Mouse (Mus musculus) limb, embryonic 13.5 days (tissue): ENCODE measurements around the gene Csnk1d. TPM values are rescaled to one million over a fixed set of nuclear protein-coding genes. Genes with fewer than 3 reads are reported as not detected.

ENCODE experiments used
- ATAC-seq: fragments of 200-750 bp; cut with Nextera tagmentation; 2 replicates; pipeline ENCODE4 v1.8.0; 2017; ENCODE audit warnings: low read depth, moderate number of reproducible peaks, moderate TSS enrichment; ENCODE audit not compliant: low FRiP score
- H3K27ac ChIP-seq: fragments of 300-500 bp; sonication (generic); 2 replicates; pipeline ENCODE4 v1.5.1; 2015; ENCODE audit warnings: inconsistent platforms, mild to moderate bottlenecking, moderate library complexity
- H3K27me3 ChIP-seq: fragments of 300-500 bp; sonication (generic); 2 replicates; pipeline ENCODE4 v1.6.1; 2015; ENCODE audit warnings: mild to moderate bottlenecking, inconsistent platforms
- H3K36me3 ChIP-seq: fragments of 300-500 bp; sonication (generic); 2 replicates; pipeline ENCODE4 v1.6.1; 2015; ENCODE audit warnings: inconsistent platforms, mild to moderate bottlenecking, moderate library complexity
- H3K4me1 ChIP-seq: fragments of 300-500 bp; sonication (generic); 2 replicates; pipeline ENCODE4 v1.6.1; 2015; ENCODE audit warnings: inconsistent platforms
- H3K4me2 ChIP-seq: fragments of 300-500 bp; sonication (generic); replicated peaks from 2 replicates; pipeline ENCODE4 v1.6.1; 2015; ENCODE audit warnings: inconsistent platforms, mild to moderate bottlenecking, moderate library complexity
- H3K4me3 ChIP-seq: fragments of 300-500 bp; sonication (generic); 2 replicates; pipeline ENCODE4 v1.5.1; 2015; ENCODE audit warnings: moderate library complexity, mild to moderate bottlenecking, inconsistent platforms
- H3K9ac ChIP-seq: fragments of 300-500 bp; sonication (generic); 2 replicates; pipeline ENCODE4 v1.6.1; 2015; ENCODE audit warnings: mild to moderate bottlenecking, inconsistent platforms
- H3K9me3 ChIP-seq: fragments of 300-500 bp; sonication (generic); 2 replicates; pipeline ENCODE4 v1.6.1; 2016; ENCODE audit warnings: inconsistent platforms
- WGBS: fragments of 180-500 bp; shearing (Covaris S2); methylation state at CpG from one replicate; pipeline ENCODE4 v1.1.7; 2015; 5-methylcytosine and 5-hydroxymethylcytosine counted together
- polyA plus RNA-seq: library from polyadenylated mRNA; unstranded; fragments of >200 nt; fragmentation: Nextera tagmentation; extraction: Ambion mirVana; gene quantifications from 2 replicates; pipeline ENCODE4 v1.2.1, GENCODE M21; 2015

The Csnk1d gene
- polyA plus RNA-seq, 1 experiment from 2014 or later: 136 TPM

DNA sequence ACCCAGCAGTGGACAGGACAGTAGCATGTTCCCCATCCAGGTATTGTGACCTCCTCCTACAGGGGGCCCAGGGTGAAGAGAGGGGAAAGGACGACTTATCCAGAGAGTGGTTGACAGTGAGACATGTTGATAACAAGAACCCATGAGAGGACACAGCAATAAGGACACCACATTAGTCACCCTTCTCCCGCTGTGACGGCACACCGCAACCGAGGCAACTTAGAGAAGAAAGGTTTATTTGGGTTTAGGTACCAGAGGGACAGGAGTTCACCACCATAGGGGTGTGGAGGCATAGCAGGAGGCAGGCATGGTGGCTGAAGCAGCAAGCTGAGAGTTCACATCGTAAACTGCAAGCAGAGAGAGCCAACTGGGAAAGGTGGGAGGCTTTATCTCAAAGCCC lies 15.1 kb upstream of the Csnk1d start:
- ATAC-seq: no peak
- Histone ChIP-seq H3K36me3 (no peaks in the 10 kb centered on the region), H3K4me2 (no peak overlapping the region), H3K4me3 (no peak overlapping the region), H3K27me3 (no peaks in the 10 kb centered on the region), H3K9ac (no peak overlapping the region), H3K4me1 (peaks cover 17% of the 10 kb centered on the region; the same call in 1 of the 2 replicates), H3K27ac (no peak overlapping the region), H3K9me3 (no peaks in the 10 kb centered on the region)
- WGBS: 70% methylated on average over 6 of the region's 6 CpGs

DNA sequence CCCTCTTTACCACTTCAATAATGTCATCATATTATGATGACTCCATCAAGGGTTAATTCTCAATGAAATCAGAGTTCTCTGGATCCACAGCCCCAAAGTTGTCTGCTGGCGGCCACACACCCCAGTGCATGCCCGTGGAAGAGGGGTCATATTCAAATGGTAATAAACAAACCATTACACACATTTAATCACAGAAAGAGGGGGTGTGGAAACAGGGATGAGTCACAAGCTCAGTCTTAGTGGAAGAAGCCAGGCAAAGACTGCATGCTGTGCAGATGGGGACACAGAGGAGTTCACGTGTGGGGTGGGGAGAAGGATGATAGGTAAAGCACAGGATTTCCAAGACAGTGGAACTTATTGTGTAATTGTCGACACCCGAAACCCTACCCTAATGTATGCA lies 13.2 kb upstream of the Csnk1d start:
- peaks cover 17% of the 10 kb centered on the region; the same call in 1 of the 2 replicates for H3K4me1 ChIP-seq
- no peaks in the 10 kb centered on the region for H3K9me3 ChIP-seq
- no peak for ATAC-seq
- H3K27ac ChIP-seq: no peak overlapping the region
- no peaks in the 10 kb centered on the region for H3K27me3 ChIP-seq
- H3K4me3 ChIP-seq: no peak overlapping the region
- no peak overlapping the region for H3K9ac ChIP-seq
- no peak overlapping the region for H3K4me2 ChIP-seq
- WGBS: 68% methylated on average over 5 of the region's 5 CpGs
- peaks cover under 1% of the 10 kb centered on the region for H3K36me3 ChIP-seq

DNA sequence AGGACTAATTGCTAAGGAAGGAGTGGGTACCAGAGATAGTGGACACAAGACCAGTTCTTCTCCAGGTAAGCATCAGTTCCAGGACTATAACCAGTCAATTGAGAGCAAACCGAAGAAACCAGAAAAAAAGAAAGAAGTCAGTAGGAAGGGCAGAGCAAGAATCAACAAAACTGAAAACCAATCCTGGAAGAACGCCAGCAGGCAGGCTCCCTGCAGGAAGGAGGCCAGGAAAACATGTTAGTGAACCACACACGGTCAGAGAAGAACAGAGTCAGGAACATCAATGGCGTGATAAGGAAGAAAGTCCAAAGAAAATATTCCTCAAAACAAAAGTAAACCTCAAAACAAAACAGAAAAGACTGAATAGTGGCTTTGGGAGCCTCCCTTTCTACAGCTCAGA lies 10.8 kb upstream of the Csnk1d start:
- H3K4me3 ChIP-seq: no peak overlapping the region
- WGBS: 58% methylated on average over 4 of the region's 4 CpGs
- peaks cover 13% of the 10 kb centered on the region; the same call in 1 of the 2 replicates for H3K4me1 ChIP-seq
- no peak overlapping the region for H3K27ac ChIP-seq
- H3K36me3 ChIP-seq: peaks cover 12% of the 10 kb centered on the region
- H3K9me3 ChIP-seq: no peaks in the 10 kb centered on the region
- no peak overlapping the region for H3K4me2 ChIP-seq
- no peak for ATAC-seq
- no peak overlapping the region for H3K9ac ChIP-seq
- H3K27me3 ChIP-seq: no peaks in the 10 kb centered on the region

DNA sequence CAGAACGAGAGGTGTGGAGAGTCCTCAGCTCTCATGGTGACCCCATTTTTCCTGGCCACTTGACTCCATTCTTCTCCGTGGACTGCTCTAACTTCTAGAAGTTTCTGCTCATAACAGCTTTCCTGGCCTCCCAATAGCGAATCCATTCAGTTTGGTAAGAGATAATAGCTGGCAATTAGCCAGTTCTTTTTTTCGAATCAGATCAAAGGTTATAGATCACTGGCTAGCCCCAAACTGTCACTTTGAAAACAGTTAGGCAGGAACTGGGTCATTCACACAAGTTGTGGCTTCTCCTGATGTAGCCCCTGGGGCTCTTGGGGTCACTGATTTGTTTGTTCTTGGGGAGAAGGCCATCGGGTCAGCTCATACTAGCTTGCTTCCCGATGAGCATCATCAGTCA lies 3.6 kb upstream of the Csnk1d start:
- no peaks in the 10 kb centered on the region for H3K27me3 ChIP-seq
- no peaks in the 10 kb centered on the region for H3K9me3 ChIP-seq
- peaks cover 16% of the 10 kb centered on the region for H3K36me3 ChIP-seq
- ATAC-seq: no peak
- no peak overlapping the region for H3K9ac ChIP-seq
- H3K4me3 ChIP-seq: no peak overlapping the region
- H3K27ac ChIP-seq: no peak overlapping the region
- H3K4me1 ChIP-seq: peaks cover 19% of the 10 kb centered on the region
- 85% methylated on average over 6 of the region's 6 CpGs for WGBS
- no peak overlapping the region for H3K4me2 ChIP-seq

DNA sequence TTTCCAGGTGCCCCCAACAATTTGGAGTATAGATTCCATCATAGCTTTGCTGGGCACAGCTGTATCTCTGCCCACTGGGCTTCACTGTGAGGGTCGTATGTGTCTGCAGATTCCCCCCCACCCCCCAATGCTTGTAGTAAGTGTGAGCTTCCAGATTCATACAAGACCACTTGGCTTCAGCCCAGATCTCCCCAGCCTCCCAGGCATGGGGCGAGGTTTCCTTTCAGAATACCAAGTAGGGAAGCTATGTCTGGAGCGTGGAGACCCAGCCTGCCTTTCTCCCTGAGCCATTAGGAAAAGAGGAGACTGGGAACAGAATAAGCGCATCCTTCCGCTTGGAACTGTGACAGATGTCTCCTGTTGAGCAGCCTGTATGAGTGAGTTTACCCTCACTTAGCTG lies 2.5 kb upstream of the Csnk1d start:
- WGBS: 93% methylated on average over 5 of the region's 5 CpGs
- Histone ChIP-seq H3K27ac (no peak overlapping the region), H3K9me3 (no peaks in the 10 kb centered on the region), H3K4me1 (peaks cover 30% of the 10 kb centered on the region), H3K4me3 (no peak overlapping the region), H3K36me3 (peaks cover 10% of the 10 kb centered on the region; the same call in 1 of the 2 replicates), H3K9ac (no peak overlapping the region; the same call in 1 of the 2 replicates), H3K27me3 (no peaks in the 10 kb centered on the region), H3K4me2 (no peak overlapping the region)
- ATAC-seq: no peak

DNA sequence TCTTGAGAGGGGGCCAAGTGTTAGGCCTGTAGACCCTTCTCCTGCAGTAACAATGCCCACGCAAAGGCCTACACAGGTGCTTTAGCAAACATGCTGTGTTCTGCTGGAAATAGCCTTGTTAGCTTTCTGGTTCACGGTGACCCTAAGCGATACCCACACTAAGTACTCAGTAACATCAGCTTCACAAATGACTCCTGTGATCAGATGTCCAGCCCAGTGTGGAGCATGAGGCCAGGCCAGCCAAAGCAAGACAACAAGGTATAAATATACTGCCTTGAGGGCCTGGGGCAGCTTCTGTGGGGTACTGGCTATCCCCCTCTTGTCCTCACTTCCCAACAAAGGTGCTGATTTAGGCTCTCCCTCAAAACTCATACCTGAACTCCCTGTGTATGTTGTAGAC lies 1.9 kb upstream of the Csnk1d start:
- 97% methylated on average over 3 of the region's 3 CpGs for WGBS
- Histone ChIP-seq H3K9me3 (no peaks in the 10 kb centered on the region), H3K27ac (no peak overlapping the region), H3K4me2 (no peak overlapping the region), H3K4me3 (no peak overlapping the region), H3K36me3 (peaks cover 5% of the 10 kb centered on the region; the same call in 1 of the 2 replicates), H3K4me1 (peaks cover 35% of the 10 kb centered on the region), H3K27me3 (no peaks in the 10 kb centered on the region), H3K9ac (no peak overlapping the region)
- ATAC-seq: no peak

DNA sequence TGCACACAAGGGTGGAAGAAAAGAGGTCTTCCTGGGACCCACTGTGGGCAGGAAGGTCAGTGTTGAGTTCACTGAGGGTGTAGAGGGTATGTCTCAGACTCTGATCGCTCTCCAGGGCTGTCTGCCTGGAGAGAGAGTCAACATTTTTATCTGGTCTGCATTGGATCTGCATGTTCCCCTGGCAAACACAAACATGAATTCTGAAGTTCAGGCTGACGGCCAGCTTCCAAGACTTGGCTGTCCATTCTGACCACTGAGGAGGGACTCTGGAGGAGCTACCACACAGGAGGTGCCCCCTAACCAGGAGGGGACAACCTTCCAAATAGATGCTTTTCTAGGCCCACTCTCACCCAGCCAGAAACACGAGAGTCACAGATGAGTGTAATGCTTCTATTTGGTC lies 661 bp upstream of the Csnk1d start:
- Histone ChIP-seq H3K36me3 (peaks cover 5% of the 10 kb centered on the region; the same call in 1 of the 2 replicates), H3K27ac (no peak overlapping the region), H3K4me2 (peak overlapping the region; percentile 83), H3K27me3 (no peaks in the 10 kb centered on the region), H3K4me3 (peak overlapping the region; percentile 97), H3K4me1 (peaks cover 44% of the 10 kb centered on the region), H3K9ac (peak overlapping the region; percentile 100), H3K9me3 (no peaks in the 10 kb centered on the region)
- no peak for ATAC-seq
- 73% methylated on average over 3 of the region's 3 CpGs for WGBS

DNA sequence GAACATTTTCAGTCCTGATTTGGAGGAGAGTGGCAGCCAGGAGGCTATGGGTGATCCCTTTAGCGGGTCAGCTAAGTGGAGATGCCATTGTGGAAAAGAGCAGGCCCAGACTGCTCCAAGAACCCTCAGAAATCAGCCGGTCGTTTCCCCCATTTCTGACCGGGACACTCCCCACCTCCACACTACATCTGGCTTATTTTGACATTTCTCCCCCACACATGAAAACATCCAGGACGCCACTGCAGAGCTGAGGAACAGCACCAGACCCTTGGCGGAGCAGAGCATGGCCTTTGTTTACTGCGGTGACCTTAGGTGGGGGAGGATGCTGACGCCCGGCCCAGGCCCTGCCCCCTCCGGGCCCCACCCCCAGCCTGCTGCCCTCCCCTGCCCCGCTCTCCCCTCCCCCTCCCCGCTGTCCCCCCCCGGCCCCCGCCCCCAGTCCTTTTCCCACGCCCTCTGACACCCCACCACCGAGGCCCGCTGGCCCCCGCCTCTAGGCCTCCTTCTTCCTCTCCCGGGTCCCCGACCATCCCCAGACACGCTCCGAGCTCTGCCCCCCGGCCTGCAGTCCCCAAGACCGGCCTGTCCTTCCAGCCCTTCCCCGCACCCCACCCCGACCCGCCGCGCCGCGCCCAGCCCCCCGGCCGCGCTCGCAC lies 876 bp downstream of the Csnk1d start:
- Histone ChIP-seq H3K36me3 (peaks cover 17% of the 10 kb centered on the region), H3K4me1 (peaks cover 44% of the 10 kb centered on the region), H3K9me3 (no peaks in the 10 kb centered on the region), H3K4me3 (peak overlapping the region; percentile 97), H3K27me3 (no peaks in the 10 kb centered on the region), H3K4me2 (peak overlapping the region; percentile 83), H3K27ac (peak overlapping the region; percentile 97), H3K9ac (peak overlapping the region; percentile 100)
- ATAC-seq: peak; percentile 29; the same call in 1 of the 2 replicates
- WGBS: 1% methylated on average over 33 of the region's 35 CpGs

DNA sequence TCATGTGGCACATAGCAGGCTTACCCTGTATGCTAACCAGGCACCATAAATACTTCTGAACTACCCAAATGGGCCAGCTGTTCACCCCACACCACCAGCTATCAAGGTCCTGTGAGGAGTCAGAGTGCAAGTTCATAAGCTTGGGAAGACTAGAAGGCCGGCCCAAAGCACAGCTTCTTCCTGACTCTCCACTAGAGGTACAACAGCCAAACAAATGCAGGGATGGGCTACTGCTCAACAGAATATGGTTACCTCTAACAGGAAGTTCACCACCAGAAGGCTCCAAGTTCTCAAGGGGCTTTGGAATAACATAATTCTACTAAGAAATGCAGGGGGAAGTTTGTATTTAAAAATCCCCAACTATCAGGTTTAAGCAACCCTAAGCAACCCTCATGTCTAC lies 1.6 kb downstream of the Csnk1d start:
- peak overlapping the region; percentile 97 for H3K4me3 ChIP-seq
- no peak for ATAC-seq
- no peak overlapping the region for H3K27ac ChIP-seq
- peaks cover 44% of the 10 kb centered on the region for H3K4me1 ChIP-seq
- H3K9ac ChIP-seq: peak overlapping the region; percentile 100
- peak overlapping the region; percentile 83 for H3K4me2 ChIP-seq
- H3K9me3 ChIP-seq: no peaks in the 10 kb centered on the region
- no peaks in the 10 kb centered on the region for H3K27me3 ChIP-seq
- H3K36me3 ChIP-seq: peaks cover 23% of the 10 kb centered on the region
- 24% methylated on average over 1 of the region's 1 CpGs for WGBS

DNA sequence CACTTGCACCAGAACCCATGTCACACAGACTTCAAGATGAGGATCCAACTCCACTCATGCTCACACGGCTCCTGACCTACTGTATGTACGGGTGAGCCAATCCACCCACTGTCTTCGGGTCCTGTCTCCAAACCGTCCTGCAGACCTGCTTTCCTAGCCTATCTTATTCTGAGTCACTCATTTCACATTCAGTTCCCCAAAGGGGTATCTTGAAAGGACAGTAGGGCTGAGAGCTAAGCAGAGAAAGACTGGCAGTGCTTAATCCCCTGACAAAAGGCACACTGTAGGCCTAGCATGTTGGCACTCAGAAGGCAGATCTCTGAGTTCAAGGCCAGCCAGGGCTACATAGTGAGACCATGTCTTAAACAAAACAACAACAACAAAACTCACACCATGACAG lies 2.7 kb downstream of the Csnk1d start:
- Histone ChIP-seq H3K4me2 (peak overlapping the region; percentile 83), H3K27ac (no peak overlapping the region), H3K4me1 (peaks cover 44% of the 10 kb centered on the region), H3K36me3 (peaks cover 34% of the 10 kb centered on the region), H3K27me3 (no peaks in the 10 kb centered on the region), H3K9ac (peak overlapping the region; percentile 100), H3K9me3 (no peaks in the 10 kb centered on the region), H3K4me3 (peak overlapping the region; percentile 97; the same call in 1 of the 2 replicates)
- no peak for ATAC-seq
- WGBS: 84% methylated on average over 4 of the region's 4 CpGs

DNA sequence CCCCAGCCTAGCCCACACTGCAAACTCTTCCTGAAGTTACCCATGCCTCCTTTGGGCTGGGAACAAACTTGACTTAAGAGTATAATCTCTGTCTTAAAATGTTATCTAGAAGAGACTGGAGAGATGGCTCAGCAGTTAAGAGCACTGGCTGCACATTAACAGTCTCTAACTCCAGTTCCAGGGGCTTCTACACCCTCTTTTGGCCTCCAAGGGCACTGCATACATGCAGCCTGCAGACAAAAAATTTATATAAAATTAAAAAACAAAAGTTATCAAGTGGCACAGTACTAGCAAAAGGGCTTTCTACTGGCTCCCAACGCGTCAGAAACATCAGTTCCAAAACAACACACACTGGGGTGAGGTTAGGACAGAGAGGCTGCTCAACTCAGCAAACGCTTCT lies 3.5 kb downstream of the Csnk1d start:
- Histone ChIP-seq H3K9ac (no peak overlapping the region), H3K4me2 (no peak overlapping the region), H3K36me3 (peaks cover 42% of the 10 kb centered on the region), H3K9me3 (no peaks in the 10 kb centered on the region), H3K27me3 (no peaks in the 10 kb centered on the region), H3K27ac (no peak overlapping the region), H3K4me3 (no peak overlapping the region), H3K4me1 (peaks cover 40% of the 10 kb centered on the region)
- ATAC-seq: no peak
- WGBS: 90% methylated on average over 3 of the region's 3 CpGs

DNA sequence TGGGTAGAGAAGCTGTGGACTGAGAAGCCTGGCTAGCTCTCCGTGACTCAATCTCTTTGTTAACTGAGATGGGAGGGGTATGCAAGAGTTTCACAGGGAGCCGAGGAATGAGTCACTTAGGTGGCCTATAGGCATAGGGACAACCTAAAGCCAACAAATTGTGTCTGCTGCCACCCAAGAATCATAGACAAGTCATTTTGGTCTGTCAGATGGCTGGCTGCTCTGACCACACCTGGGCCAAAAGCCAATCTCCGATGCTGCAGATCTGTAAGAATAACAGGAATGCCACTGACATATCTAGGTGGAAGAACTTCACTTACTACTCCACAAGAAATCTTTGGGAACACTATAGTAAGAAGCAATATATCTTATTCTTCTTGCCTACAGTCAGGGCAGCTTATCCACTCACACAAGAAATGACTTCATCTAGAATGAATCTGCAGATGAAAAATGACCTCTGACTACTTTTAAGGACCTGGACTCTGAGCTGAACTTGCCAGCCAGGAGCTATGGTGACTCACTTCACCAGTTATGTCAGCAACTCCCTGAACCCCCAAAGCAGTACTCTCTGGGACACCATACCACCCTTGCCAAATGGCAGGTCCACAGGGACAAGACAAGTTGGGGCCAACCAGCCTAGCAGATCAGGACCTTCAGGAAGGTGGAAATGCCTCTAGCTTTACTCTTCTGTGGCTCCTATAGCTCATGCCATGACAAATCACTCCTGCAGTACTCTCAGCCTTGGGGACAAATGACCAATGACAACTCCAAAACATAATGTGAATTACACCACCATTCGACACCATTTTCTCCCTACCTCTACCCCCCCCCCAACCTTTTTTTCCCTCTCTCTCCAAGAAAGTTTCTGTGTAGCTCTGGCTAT lies 6.4 kb downstream of the Csnk1d start:
- Histone ChIP-seq H3K4me3 (no peak overlapping the region), H3K4me2 (no peak overlapping the region), H3K27ac (no peak overlapping the region), H3K4me1 (peaks cover 28% of the 10 kb centered on the region), H3K36me3 (peaks cover 69% of the 10 kb centered on the region), H3K9me3 (no peaks in the 10 kb centered on the region), H3K27me3 (no peaks in the 10 kb centered on the region), H3K9ac (no peak overlapping the region)
- 86% methylated on average over 4 of the region's 4 CpGs for WGBS
- no peak for ATAC-seq
